Mouse (Mus musculus): Measurements from ENCODE around the gene Ramac.
A peak's percentile ranks its signal among the peaks of the same experiment; 100 is the strongest.

Gene Ramac

DNA sequence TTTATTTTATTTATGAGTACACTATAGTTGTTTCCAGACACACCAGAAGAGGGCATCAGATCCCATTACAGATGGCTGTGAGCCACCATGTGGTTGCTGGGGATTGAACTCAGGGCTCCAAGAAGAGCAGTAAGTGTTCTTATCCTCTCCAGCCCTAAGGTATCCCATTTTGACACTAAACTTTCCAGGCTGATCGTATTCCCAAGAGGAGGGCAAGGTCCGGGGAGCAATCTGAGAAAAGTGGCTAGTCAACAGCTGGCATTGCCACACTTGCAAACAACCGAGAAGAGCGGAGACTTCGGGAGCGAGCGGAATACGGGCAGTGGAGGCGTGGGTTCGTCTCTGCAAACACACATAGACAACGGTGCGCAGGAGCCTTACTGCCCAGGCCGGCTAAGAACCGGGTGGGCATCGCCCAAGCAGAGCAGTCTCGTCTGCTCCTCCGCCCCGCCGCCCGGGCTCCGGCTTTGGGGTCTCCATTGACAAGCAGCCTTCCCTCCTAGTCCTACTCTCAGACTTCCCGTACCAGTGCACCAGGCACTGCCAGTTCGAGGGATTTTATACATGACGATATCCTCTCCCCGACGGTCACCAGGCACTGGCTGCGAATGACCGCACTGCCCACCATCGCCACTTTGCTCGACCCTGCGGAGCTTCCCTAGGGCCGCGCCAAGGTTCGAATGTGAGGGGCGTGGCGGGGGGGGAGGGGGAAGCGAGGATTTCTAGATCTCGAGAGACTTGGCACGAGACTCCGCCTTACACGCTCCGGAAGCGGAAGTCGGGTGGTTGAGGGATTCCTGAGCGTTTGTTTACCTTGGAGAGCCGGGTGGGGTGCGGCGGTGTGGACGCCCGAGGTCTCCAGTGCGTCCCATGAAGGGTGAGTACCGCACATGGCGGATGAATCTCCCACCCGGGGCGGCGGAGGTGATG lies at the start of gene Ramac:
Ramac (plus strand) TSS at position 746 of the 930 bp plus-strand sequence.
- DNase-seq (ENCODE audit: low read depth) = peak; percentile 96

- DNase-seq (ENCODE audit: low read depth) = no peak
These were observed 44.1 kb upstream of the Ramac start for GRCm38 (mm10) chr7:81718657-81719056.

DNA sequence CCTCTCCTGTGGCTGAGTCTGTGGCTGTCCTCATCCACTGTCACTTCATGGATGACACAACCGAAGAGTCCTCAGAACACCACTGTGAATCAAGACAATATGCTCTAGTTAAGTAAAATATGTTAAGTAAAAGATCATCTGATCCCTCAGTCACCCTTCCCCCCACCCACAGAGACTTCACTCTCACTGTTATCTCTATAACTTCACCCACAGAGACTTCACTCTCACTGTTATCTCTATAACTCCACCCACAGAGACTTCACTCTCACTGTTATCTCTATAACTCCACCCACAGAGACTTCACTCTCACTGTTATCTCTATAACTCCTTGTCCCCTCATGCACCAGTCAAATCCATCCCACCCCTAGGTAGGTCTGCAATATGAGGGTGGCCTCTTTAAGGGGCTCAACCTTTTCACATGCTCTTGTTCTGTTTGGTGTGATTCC lies 43.5 kb upstream of the Ramac start:
- DNase-seq (ENCODE audit: low read depth) = no peak

DNA sequence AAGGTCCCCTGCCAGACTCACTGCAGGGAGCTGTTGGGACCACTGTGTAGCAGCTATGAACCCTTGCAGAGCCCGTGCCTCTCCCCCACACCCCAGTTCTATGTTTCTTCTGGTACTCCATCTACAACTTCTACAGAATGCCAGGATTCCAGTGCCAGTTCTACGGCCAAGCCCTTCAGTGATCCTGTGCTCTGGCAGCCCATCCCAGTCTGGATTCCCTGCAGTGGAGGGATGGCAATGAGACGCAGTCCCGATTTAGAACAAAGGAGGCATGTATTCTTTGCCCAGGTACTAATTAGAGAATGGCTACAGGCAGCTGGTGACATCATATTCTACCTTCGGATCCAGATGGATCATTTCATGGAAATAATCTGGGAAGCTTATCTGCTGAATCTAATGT lies 41.5 kb upstream of the Ramac start:
- no peak for DNase-seq (ENCODE audit: low read depth)

DNA sequence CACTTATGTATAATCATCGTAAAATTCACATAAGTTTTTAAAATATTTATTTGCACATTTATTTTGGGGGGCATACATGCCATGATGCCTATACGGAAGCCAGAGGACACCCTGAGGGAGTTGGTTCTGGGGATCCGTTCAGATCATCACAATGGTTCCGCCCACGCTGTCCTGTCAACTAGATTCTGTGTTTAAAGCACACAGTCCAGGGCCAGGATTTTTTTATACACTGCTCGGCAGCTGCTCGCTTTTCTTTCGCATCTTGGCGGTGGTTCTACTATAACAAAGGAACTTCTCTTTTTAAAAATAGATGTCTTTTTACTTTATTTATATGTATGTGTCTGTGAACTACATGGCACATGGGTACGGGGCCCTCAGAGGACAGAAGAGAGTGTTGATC lies 38.9 kb upstream of the Ramac start:
- DNase-seq (ENCODE audit: low read depth) = no peak

DNA sequence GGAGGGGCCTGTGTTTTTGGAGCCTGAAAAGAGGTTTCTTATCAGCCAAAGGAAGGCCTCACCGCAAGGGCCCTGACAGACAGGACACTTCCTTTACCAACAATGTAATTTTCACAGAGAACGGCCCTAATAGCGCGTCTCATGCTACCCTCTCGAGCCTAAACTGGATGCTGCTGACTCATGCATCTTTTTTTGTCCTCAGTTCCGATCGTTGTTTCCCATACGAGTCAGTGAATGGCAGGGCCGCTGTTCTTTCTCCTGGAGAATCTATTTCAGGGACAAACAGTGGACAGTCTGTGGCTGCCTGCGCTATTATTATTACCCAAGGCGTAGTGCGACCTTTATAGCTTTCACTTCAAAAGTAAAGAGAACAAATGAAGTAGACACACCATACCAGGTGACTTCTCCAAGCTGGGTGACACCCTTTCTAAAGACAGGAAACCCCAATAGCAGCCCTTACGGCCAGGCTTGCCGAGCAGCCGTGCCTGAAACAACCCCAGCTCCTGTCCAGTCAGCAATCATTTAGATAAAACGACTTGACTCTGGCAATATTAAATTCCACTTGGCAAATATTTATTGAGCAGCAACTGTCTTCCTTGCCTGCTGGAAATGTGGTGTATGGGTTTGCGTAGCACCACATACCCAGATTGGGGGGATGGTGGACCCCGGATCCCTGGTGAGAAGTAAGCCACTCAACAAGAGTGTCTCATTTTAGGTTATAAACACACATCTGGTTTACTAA lies 36.6 kb upstream of the Ramac start:
- no peak for DNase-seq (ENCODE audit: low read depth)

- no peak for DNase-seq (ENCODE audit: low read depth)
These were observed 36.1 kb upstream of the Ramac start for GRCm38 (mm10) chr7:81726728-81727005.

DNA sequence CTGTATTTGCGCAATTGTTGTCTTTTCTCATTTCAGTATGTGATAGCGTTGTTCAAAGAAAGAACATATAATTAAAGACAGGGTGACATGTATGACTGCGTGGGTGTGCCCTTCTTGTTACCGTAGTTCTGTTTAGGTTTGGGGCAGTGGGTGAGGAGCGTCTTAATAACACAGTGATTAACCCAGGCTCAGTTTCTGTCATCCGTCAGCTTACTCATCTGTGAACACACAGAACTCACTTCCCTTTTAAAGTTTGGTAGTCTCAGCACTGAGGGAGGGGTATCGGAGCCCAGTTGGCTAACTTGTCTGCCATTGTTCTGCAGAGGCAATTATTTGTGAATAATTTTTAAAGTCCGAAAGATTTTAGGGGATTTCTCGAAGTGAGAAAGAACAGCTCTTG lies 35.0 kb upstream of the Ramac start:
- no peak for DNase-seq (ENCODE audit: low read depth)

- DNase-seq (ENCODE audit: low read depth) = no peak
These were observed 32.9 kb upstream of the Ramac start for GRCm38 (mm10) chr7:81729787-81730186.

- DNase-seq (ENCODE audit: low read depth) = no peak
These were observed 31.5 kb upstream of the Ramac start for GRCm38 (mm10) chr7:81731181-81731651.

DNA sequence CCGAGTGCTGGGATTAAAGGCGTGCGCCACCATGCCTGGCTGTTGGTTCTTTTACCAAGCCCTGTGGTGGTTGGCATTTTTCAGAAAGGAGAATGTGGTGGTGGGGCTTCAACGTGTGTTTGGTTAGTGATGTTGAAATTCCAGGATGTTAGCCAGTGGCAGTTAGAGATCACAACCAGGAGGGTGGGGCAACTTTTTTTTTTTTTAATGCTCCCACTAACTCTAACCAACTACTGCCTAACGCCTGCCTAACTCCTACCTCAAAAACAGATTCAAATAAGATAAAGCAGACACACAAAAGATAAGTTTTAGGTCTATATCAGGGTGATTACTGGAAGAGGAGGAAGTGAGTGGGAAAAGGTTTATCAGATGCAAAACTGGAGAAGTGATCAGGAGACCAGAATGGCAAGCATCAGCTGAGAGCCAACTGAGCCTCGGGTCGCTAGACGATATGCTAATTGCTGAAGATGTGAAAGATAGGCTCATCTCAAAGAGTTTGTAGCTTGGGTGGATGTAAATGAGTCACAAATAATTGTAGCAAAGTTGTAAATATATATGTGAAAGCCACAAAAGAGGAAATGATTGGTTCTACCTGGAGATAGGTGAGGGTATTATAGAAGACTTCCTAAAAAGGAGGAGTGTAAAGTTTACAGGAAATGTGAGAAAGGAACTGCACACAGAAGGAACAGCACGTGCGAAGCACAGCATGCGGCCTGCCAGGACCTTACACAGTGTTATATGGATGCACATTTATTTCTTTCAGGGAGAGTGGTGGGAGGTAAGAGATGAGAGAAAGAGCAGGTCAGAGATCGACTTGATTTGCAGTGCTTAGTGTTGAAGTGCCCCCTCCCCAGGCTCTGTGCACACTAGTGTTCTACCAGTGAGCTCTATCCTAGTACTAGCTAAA lies 30.3 kb upstream of the Ramac start:
- DNase-seq (ENCODE audit: low read depth) = no peak

DNA sequence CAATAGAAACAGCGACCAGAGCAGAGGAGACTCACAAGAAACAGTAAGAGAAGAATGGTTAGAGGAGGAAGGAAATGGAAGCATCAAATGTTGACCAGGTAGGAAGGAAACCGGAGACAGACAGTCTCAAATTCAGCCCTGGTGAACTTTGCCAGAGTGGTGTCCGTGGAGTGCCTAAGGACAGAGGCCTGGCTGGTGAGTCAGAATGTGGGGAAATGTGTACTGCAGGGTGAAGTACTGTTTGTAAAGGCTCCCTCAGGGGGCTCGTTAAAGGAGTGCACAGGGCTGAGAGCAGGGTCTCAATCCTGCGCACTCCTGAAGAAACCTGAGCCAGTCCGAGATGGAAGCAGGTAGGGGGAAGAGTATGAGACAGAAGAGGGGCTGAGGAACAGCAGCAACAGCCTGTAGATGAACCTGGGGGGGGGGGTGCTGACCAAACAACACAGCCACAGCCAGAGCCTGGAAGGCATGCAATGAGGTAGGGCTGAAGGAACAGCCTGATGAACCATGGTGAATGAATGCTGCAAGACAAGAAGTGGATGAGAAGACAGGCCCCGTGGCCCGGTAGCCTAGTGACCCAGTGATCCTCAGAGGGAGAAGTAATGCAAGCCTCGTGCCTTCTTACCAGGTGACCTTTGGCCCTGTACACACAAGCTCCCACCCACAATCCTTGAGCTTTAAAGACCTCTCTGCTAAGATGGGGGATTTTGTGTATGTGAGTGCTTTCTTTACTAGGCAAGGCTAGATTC lies 27.3 kb upstream of the Ramac start:
- DNase-seq (ENCODE audit: low read depth) = no peak

- no peak for DNase-seq (ENCODE audit: low read depth)
These were observed 23.9 kb upstream of the Ramac start for GRCm38 (mm10) chr7:81738720-81739385.

DNA sequence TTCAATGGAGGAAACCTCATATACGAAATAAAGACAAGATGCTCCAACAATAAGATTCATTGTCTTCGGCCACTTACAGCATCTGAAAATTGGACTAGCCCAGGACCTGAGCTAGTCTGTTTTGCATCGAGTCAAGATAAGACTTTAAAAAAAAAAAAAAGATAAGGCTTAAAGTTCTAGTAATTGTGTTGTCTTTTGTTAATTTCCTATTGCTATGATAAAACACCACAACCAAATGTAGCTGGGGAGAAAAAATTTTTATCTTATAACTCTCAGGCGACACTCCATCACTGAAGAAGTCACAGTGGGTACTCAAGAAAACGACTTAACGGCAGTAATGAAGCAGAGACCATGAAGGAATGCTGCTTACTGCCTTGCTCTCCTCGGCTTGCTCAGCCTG lies 22.7 kb upstream of the Ramac start:
- no peak for DNase-seq (ENCODE audit: low read depth)

DNA sequence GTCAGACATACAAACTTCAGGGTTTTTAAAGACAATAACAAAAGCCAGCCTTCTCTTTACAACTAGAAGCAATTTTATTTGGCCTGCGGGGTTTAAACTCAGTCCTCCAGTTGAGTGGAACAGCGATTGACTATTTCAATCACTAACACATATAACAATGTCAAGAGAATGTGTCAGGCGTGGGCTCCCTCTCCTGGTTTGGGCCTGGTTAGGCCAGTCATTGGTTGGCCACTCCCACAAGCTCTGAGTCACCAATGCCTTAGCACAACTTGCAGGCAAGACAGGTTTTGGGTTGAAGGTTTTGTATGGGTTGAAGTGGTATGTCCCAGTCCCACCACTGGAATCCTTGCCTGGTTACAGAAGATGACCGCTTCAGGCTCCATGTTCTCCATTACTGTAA lies 18.6 kb upstream of the Ramac start:
- peak; percentile 16 for DNase-seq (ENCODE audit: low read depth)

- no peak for DNase-seq (ENCODE audit: low read depth)
These were observed 14.8 kb upstream of the Ramac start for GRCm38 (mm10) chr7:81747956-81748355.

GRCm38 (mm10) chr7:81763110-81763845 lies 553 bp downstream of the Ramac start:
- DNase-seq (ENCODE audit: low read depth) = peak; percentile 83

DNA sequence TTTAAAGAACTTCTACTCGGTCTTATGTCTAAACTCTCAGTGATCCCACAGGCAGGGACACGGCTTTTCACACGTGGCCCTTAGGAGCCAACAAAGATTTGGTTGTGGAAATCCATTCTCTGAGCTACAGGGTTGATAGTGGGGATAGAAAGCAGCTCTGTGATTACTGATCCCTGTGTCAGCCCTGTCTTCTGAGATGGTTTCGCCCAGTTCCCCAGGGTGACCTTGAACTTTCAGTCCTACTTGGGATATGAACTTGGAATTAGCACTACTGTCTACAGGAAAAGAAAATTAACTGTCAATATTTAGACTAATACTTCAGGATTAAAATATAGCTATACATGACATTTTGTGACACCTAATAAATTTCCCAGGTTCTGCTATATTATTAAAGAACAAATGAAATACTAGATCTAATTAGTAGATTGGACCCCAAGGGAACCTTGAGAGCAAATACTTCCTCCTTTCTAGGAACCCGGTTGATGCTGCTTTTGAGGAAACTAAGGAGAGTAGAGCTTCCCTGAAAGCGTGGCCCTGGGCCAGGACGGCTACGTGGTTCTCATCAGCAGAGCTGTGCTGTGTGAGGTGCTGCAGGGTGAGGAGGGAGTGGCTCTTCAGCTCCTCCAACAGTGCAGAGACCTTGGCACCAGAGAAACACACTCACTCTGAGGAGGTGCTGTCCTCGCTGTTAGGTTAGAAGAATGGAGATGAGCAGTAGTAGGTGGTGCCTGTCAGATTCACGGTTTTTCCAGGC lies 10.2 kb downstream of the Ramac start:
- no peak for DNase-seq (ENCODE audit: low read depth)

GRCm38 (mm10) chr7:81775325-81775724 lies 12.6 kb downstream of the Ramac start:
- DNase-seq (ENCODE audit: low read depth) = no peak

Measured in induced T-regulatory cell, adult 2 months (primary cell).